Mouse (Mus musculus) right cerebral cortex, adult 2 months (tissue): ENCODE measurements at regions not wholly inside any gene's neighbourhood (a gene's known extent, or its start where the extent isn't known, plus 50 kb on each side); places are given as distances from the start of the nearest gene placed in this dataset.
A peak's percentile ranks its signal among the peaks of the same experiment; 100 is the strongest.

Source experiments
- DNase-seq, 2 experiments: peaks; one replicate each; pipeline ENCODE4 v3.0.0; 2021 to 2022; ENCODE audit warnings: low spot score in 2 of 2

- DNase-seq = no peak
Measured at GRCm38 (mm10) chr5:51125091-51125490, 442.4 kb downstream of the Ppargc1a start.

DNA sequence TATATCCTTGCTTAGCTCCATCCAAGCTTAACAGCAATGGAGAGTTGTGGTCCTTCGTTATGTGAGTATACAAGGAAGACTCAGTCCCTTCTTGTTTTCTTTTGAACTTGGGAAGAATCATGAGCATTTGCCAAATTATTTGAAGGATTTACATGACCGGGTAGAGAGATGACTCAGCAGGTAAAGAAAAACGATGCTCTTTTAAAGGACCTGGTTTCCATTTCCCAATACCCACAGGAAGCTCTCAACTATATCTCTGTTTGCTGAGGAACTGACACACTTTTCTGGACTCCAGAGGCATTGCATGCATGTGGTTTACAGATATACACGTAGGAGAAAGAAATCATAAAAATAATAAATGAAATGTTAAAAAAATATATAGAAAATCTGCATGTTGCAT is 457.5 kb downstream of the Ppargc1a start:
- DNase-seq = no peak

DNA sequence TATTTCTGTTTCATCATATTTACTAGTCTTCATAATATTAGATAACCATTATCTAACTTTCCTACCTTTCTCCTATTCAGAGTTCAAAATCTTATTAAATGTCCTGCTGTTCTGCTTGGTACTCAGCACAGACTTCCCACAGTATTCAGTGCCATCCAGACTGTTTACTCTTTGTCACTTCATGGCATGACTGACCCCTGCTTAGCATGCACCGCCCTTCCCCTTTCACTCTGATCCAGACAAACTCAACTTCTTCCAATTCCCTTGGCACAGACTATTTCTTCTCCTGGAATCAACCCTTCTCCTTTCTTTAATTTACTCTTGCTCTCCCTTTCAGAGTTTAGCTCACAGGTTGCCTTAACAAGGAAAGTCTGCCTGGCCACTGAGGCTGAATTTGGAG is 458.8 kb downstream of the Ppargc1a start:
- no peak for DNase-seq

GRCm38 (mm10) chr5:51108181-51108580 is 459.3 kb downstream of the Ppargc1a start:
- DNase-seq = peak in 1 of 2 experiments; percentile 4

DNA sequence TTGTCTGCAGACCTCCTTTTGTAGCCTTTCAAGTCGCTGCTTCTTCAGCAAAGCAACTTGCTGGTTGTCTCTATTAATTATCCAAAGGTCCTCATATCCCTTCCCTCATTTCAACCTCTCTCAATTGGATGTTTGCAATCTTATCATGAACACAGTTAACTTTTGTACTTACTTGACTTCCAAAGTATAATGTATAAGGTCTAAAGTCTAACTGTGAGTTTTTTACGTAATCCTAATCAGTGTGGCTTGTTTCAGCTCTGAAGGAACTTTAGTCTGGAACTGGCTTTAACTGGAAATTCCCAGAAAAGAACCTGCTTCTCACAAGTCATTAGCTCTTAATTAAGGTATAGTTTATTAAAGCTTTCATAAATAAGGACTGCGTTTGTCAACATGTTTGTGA is 467.6 kb downstream of the Ppargc1a start:
- DNase-seq = no peak

DNA sequence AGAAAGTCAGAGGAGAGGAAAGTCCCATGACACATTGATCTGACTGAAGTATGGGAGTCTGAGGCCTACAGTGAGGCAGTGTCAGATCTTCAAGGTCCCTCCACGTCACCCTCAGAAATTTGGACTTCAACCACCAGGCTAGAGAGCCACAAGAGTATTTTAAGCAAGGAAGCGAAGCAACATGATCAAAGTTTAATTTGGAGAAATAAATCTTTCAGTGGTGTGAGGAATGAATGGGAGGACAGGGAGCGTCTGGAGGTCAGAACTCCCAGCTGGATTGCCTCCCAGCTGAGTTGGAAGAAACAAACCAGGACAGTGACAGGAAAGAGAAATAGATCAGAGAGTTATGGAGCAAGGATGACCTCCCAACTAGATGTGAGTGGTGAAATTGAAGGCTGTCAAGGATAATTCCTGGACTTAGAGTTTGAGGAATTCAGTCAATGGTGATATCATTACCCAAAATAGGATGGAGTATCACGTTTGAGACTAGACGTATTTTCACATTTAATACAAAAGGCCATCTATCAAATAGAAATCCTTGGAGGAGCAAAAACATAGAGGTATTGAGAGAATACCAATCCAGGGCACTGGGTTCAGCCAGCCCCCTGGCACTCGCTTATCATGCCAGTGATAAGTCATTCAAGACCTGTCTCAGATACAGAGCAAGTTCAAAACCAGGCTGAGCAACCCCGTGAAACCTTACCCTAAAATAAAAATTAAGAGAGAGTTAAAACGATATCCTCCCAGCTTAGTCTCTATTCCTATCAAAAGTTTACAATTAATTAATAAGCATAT is 494.7 kb downstream of the Ppargc1a start:
- DNase-seq = no peak

GRCm38 (mm10) chr5:51072146-51072545 is 495.4 kb downstream of the Ppargc1a start:
- DNase-seq = no peak

GRCm38 (mm10) chr5:51069668-51070067 is 497.9 kb downstream of the Ppargc1a start:
- no peak for DNase-seq

DNA sequence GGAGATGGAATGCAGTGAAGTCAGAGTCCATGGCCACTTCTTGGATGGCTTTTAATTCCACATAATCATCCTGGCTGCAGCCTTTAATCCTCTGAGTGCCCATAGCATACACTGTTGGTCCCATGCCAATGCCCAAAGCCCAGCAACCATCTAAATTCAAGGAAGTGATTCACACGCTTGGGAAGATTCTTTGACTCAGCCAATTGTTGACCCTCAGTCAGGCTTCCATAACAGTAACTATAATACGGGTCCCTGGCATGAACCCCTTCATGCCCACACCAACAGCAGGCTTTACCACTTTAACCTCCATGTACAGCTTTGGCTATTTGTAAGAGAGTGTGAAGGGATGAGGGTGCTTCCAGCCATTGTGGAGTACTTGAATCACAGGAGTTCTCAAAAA is 521.7 kb downstream of the Ppargc1a start:
- DNase-seq = no peak

DNA sequence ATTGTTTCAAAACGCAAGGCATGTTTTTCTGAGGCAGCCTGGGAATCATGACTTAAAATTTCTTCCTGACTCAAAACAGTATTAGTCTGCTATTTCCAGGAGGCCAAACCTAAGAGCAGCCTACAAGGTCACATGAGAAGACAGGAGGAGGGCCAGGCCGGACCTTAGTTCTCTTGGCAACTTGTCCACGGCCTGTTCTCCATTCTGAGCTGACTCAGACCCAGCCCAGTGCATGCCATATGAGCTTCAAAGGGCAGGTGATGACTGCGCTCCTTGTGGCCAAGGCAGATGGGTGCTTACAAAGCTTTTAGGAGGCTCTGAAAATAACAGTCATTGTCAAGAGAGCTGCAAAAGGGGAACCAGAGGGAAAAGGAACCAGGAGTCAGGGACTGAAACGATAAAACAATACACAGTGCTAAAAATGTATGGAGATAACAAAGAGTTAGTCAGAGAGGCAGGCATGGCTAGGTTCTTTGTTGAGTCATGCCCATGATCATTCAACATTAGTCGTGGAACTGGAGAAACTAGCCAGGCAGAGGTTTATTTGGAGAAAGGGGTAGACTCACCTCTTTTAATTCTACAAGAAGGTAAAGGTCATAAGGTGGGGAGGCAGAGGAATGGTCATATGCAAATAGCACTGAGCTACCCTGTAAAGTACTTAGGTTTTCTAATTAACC is 525.8 kb downstream of the Ppargc1a start:
- no peak for DNase-seq

- no peak for DNase-seq
Measured at GRCm38 (mm10) chr5:51040926-51041325, 526.6 kb downstream of the Ppargc1a start.

- DNase-seq = no peak
Measured at GRCm38 (mm10) chr5:51040463-51040862, 527.1 kb downstream of the Ppargc1a start.

- no peak for DNase-seq
Measured at GRCm38 (mm10) chr5:51039713-51040178, 527.8 kb downstream of the Ppargc1a start.

DNA sequence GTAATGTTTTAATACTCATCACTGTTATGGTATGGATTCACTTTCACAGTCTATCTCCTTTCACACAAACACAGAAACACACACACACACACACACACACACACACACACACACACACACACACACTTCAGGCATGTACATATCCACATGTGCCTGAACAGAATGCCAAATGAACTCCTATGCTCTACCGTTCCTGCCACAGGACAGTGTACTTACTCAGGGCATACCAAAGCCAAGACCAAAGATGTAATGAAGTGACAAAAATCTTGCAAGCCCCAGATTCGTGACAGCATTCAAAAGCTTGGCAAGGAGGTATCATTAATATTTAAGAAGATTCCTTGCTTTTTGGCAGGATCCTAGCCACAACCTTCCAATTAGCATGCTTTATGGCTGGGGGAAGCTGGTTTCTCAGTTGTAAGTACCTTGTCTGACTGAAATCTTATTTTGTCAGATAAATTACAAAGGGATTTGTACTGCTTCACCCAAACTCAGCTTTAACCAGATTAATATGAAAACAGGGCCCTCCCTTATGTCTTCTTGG is 531.0 kb downstream of the Ppargc1a start:
- no peak for DNase-seq

GRCm38 (mm10) chr5:51028966-51029365 is 538.6 kb downstream of the Ppargc1a start:
- no peak for DNase-seq

GRCm38 (mm10) chr5:50990822-50991537 is 576.5 kb downstream of the Ppargc1a start:
- peak; percentile 2 to 3 for DNase-seq
